Mouse (Mus musculus) lung, embryonic 15.5 days (tissue): ENCODE measurements around the gene Mrps14. TPM values are rescaled to one million over a fixed set of nuclear protein-coding genes. Genes with fewer than 3 reads are reported as not detected.
A peak's percentile ranks its signal among the peaks of the same experiment; 100 is the strongest.

Source experiments
- ATAC-seq: fragments of 200-750 bp; cut with Nextera tagmentation; 2 replicates; pipeline ENCODE4 v1.8.0; 2017; ENCODE audit warnings: moderate number of reproducible peaks, borderline replicate concordance; ENCODE audit not compliant: low FRiP score, low TSS enrichment; ENCODE audit errors: extremely low read depth
- H3K27ac ChIP-seq: fragments of 300-500 bp; sonication (generic); 2 replicates; pipeline ENCODE4 v1.5.1; 2015; ENCODE audit warnings: moderate library complexity, mild to moderate bottlenecking, inconsistent platforms
- H3K27me3 ChIP-seq: fragments of 300-500 bp; sonication (generic); 2 replicates; pipeline ENCODE4 v1.6.1; 2015; ENCODE audit warnings: inconsistent platforms
- H3K36me3 ChIP-seq: fragments of 300-500 bp; sonication (generic); 2 replicates; pipeline ENCODE4 v1.6.1; 2015; ENCODE audit warnings: inconsistent platforms
- H3K4me1 ChIP-seq: fragments of 300-500 bp; sonication (generic); 2 replicates; pipeline ENCODE4 v1.6.1; 2015; ENCODE audit warnings: inconsistent platforms
- H3K4me2 ChIP-seq: fragments of 300-500 bp; sonication (generic); 2 replicates; pipeline ENCODE4 v1.6.1; 2015; ENCODE audit warnings: inconsistent platforms, mild to moderate bottlenecking, moderate library complexity
- H3K4me3 ChIP-seq: fragments of 300-500 bp; sonication (generic); 2 replicates; pipeline ENCODE4 v1.5.1; 2015; ENCODE audit warnings: mild to moderate bottlenecking, inconsistent platforms
- H3K9ac ChIP-seq: fragments of 300-500 bp; sonication (generic); 2 replicates; pipeline ENCODE4 v1.6.1; 2015; ENCODE audit warnings: inconsistent platforms
- H3K9me3 ChIP-seq: fragments of 300-500 bp; sonication (generic); 2 replicates; pipeline ENCODE4 v1.6.1; 2016; ENCODE audit warnings: inconsistent platforms
- WGBS: fragments of 180-500 bp; shearing (Covaris S2); methylation state at CpG from one replicate; pipeline ENCODE4 v1.1.7; 2015; 5-methylcytosine and 5-hydroxymethylcytosine counted together
- polyA plus RNA-seq: library from polyadenylated mRNA; unstranded; fragments of >200 nt; fragmentation: Nextera tagmentation; extraction: Ambion mirVana; gene quantifications from 2 replicates; pipeline ENCODE4 v1.2.1, GENCODE M21; 2015

The Mrps14 gene
- 258 and 277 TPM in 2 replicates for polyA plus RNA-seq

GRCm38 (mm10) chr1:160194529-160195336 lies at the start of gene Mrps14:
TSS of gene Mrps14 (plus strand) at chr1:160195215.
- H3K4me2 ChIP-seq = peak within 1 kb of the TSS; percentile 76
- H3K36me3 ChIP-seq = peaks cover 21% of the 10 kb centered on the region; the same call in 1 of the 2 replicates
- peaks cover 8% of the 10 kb centered on the region; the same call in 1 of the 2 replicates for H3K4me1 ChIP-seq
- no peaks in the 10 kb centered on the region for H3K9me3 ChIP-seq
- 6% methylated on average over 31 of the region's 31 CpGs for WGBS
- peak within 1 kb of the TSS; percentile 79 for H3K9ac ChIP-seq
- ATAC-seq = peak; percentile 100
- H3K27ac ChIP-seq = peak within 1 kb of the TSS; percentile 58
- peak within 1 kb of the TSS; percentile 71 for H3K4me3 ChIP-seq
- H3K27me3 ChIP-seq = no peaks in the 10 kb centered on the region

GRCm38 (mm10) chr1:160145606-160146005 lies 49.4 kb upstream of the Mrps14 start:
- H3K9me3 ChIP-seq = no peaks in the 10 kb centered on the region
- H3K4me2 ChIP-seq = no peak overlapping the region
- no peak overlapping the region for H3K9ac ChIP-seq
- 61% methylated on average over 3 of the region's 3 CpGs for WGBS
- H3K4me1 ChIP-seq = no peaks in the 10 kb centered on the region
- no peak for ATAC-seq
- no peaks in the 10 kb centered on the region for H3K27me3 ChIP-seq
- H3K4me3 ChIP-seq = no peak overlapping the region
- H3K36me3 ChIP-seq = no peaks in the 10 kb centered on the region
- H3K27ac ChIP-seq = no peak overlapping the region

DNA sequence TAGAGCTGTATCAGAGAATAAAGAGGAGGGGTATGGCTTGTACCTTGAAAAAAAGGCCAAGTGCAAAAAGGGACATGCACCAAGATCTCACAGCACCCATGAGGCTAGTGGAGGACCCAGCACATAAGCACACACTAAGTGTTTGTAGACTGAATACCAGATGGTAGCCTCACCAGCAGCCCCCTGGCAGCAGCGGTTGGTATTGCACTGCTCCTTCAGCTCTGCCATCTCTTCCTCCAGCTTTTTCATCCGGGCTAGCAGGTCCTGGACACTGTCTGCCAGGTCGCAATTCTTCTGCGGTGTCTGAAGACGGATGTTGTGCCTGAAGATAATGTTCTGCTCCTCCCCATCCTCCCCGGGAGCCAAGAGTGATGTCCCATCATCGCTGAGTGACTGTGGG lies 47.7 kb upstream of the Mrps14 start:
- no peaks in the 10 kb centered on the region for H3K4me1 ChIP-seq
- no peak for ATAC-seq
- H3K9ac ChIP-seq = no peak overlapping the region
- H3K27me3 ChIP-seq = no peaks in the 10 kb centered on the region
- no peaks in the 10 kb centered on the region for H3K9me3 ChIP-seq
- no peak overlapping the region for H3K4me2 ChIP-seq
- WGBS = 74% methylated on average over 7 of the region's 7 CpGs
- H3K27ac ChIP-seq = no peak overlapping the region
- no peaks in the 10 kb centered on the region for H3K36me3 ChIP-seq
- no peak overlapping the region for H3K4me3 ChIP-seq

DNA sequence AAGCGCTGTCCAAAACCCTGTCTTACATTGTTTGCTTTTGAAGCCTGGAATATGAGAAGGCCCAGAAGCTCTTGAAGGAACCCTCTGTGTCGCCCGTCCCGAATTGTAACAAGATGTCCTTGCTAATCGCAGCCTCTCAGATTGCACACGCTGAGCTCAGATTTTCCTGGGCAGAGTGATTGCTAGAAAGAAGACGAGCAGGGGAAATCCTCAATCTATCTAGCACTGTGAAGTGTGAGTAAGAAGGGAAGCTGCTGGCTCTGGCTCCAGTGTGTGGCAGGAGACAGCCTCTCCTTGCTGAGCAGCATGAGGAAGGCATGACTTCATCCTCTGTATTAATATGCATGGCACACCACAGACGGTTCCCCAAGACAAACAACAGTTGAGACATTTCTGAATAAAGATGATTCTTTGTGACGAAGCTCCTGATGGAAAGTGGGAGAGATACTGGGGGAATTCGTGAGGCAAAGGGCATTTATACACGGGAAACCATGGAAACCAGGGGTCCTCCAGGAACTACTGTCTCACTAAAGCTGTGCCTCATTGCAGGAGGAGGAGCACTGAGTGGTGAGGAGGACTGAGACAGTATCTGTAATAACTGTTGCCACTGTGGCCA lies 45.6 kb upstream of the Mrps14 start:
- Histone ChIP-seq H3K9ac (no peak overlapping the region), H3K27ac (no peak overlapping the region), H3K4me3 (no peak overlapping the region), H3K4me2 (no peak overlapping the region), H3K27me3 (no peaks in the 10 kb centered on the region), H3K4me1 (no peaks in the 10 kb centered on the region), H3K36me3 (no peaks in the 10 kb centered on the region), H3K9me3 (no peaks in the 10 kb centered on the region)
- no peak for ATAC-seq
- 54% methylated on average over 11 of the region's 11 CpGs for WGBS

GRCm38 (mm10) chr1:160150726-160151125 lies 44.3 kb upstream of the Mrps14 start:
- Histone ChIP-seq H3K27ac (no peak overlapping the region), H3K9ac (no peak overlapping the region), H3K4me2 (no peak overlapping the region), H3K9me3 (no peaks in the 10 kb centered on the region), H3K27me3 (no peaks in the 10 kb centered on the region), H3K4me3 (no peak overlapping the region), H3K36me3 (no peaks in the 10 kb centered on the region), H3K4me1 (no peaks in the 10 kb centered on the region)
- 61% methylated on average over 3 of the region's 3 CpGs for WGBS
- no peak for ATAC-seq

DNA sequence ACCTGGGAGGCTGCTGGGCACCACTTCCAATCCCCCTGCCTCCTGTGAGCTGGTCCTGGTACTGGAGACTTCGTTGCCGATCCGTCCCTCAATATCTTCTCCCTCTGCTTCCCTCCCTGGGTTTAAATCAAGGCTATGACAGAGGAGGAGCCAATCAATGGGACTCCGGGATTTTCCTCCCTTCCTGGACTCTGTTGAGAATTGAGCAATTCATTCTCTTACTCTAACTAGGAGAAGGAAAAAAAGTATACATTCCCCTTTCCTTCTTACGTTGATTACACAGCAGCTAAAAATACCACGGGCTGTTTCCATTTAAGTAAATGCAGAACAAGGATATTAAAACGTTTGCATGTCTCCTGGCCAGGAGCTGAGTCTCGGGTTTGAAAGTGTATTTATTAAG lies 41.5 kb upstream of the Mrps14 start, which contains the start of gene Tnn:
Gene Tnn, minus strand, starts transcription at position 101 of the 400 bp plus-strand sequence.
- no peaks in the 10 kb centered on the region for H3K4me1 ChIP-seq
- H3K9ac ChIP-seq = no peak within 1 kb of the TSS
- H3K9me3 ChIP-seq = no peaks in the 10 kb centered on the region
- no peak within 1 kb of the TSS for H3K27ac ChIP-seq
- H3K27me3 ChIP-seq = no peaks in the 10 kb centered on the region
- H3K4me3 ChIP-seq = no peak within 1 kb of the TSS
- ATAC-seq = no peak
- no peaks in the 10 kb centered on the region for H3K36me3 ChIP-seq
- H3K4me2 ChIP-seq = no peak within 1 kb of the TSS
- WGBS = 48% methylated on average over 8 of the region's 8 CpGs

- H3K27me3 ChIP-seq = no peaks in the 10 kb centered on the region
- no peaks in the 10 kb centered on the region for H3K36me3 ChIP-seq
- H3K27ac ChIP-seq = no peak overlapping the region
- H3K4me1 ChIP-seq = no peaks in the 10 kb centered on the region
- 97% methylated on average over 2 of the region's 2 CpGs for WGBS
- no peak overlapping the region for H3K4me2 ChIP-seq
- H3K4me3 ChIP-seq = no peak overlapping the region
- no peak overlapping the region for H3K9ac ChIP-seq
- no peak for ATAC-seq
- H3K9me3 ChIP-seq = no peaks in the 10 kb centered on the region
Measured at GRCm38 (mm10) chr1:160158190-160158589, 36.8 kb upstream of the Mrps14 start.

- Histone ChIP-seq H3K9me3 (no peaks in the 10 kb centered on the region), H3K4me1 (no peaks in the 10 kb centered on the region), H3K9ac (no peak overlapping the region), H3K27me3 (no peaks in the 10 kb centered on the region), H3K36me3 (no peaks in the 10 kb centered on the region), H3K4me3 (no peak overlapping the region), H3K4me2 (no peak overlapping the region), H3K27ac (no peak overlapping the region)
- no peak for ATAC-seq
- 73% methylated on average over 4 of the region's 5 CpGs for WGBS
Measured at GRCm38 (mm10) chr1:160166600-160166999, 28.4 kb upstream of the Mrps14 start.

GRCm38 (mm10) chr1:160176903-160177302 lies 18.1 kb upstream of the Mrps14 start:
- no peak for ATAC-seq
- no peaks in the 10 kb centered on the region for H3K36me3 ChIP-seq
- no peaks in the 10 kb centered on the region for H3K4me1 ChIP-seq
- H3K4me2 ChIP-seq = no peak overlapping the region
- H3K27me3 ChIP-seq = no peaks in the 10 kb centered on the region
- no peak overlapping the region for H3K9ac ChIP-seq
- no peaks in the 10 kb centered on the region for H3K9me3 ChIP-seq
- 76% methylated on average over 8 of the region's 8 CpGs for WGBS
- no peak overlapping the region for H3K4me3 ChIP-seq
- no peak overlapping the region for H3K27ac ChIP-seq

- Histone ChIP-seq H3K4me2 (no peak overlapping the region), H3K4me1 (no peaks in the 10 kb centered on the region), H3K27ac (no peak overlapping the region), H3K27me3 (no peaks in the 10 kb centered on the region), H3K4me3 (no peak overlapping the region), H3K9me3 (no peaks in the 10 kb centered on the region), H3K36me3 (no peaks in the 10 kb centered on the region), H3K9ac (no peak overlapping the region)
- 62% methylated on average over 4 of the region's 4 CpGs for WGBS
- no peak for ATAC-seq
Measured at GRCm38 (mm10) chr1:160181216-160181615, 13.8 kb upstream of the Mrps14 start.

GRCm38 (mm10) chr1:160184506-160184905 lies 10.5 kb upstream of the Mrps14 start:
- Histone ChIP-seq H3K9me3 (no peaks in the 10 kb centered on the region), H3K4me1 (no peaks in the 10 kb centered on the region), H3K4me2 (no peak overlapping the region), H3K27me3 (no peaks in the 10 kb centered on the region), H3K9ac (no peak overlapping the region), H3K4me3 (no peak overlapping the region), H3K36me3 (no peaks in the 10 kb centered on the region), H3K27ac (no peak overlapping the region)
- 13% methylated on average over 5 of the region's 5 CpGs for WGBS
- ATAC-seq = no peak

DNA sequence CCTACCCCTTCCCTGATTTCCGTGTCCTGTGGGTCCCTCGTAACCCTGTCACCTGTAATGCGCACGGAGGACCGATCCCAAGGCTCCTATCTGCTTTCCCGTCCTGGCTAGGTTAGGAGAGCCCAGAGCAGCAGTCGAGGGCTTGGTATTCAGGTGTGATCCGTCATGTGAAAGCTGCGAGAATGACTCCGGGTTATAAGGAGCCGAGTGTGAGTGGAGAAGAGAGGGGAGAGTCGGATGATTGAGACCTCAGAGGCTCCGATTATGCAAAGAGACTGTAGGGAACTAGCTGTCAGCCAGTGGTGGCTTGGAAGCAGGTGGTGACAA lies 285 bp downstream of the Mrps14 start:
- WGBS = under 1% methylated on average over 13 of the region's 13 CpGs
- Histone ChIP-seq H3K4me1 (peaks cover 8% of the 10 kb centered on the region; the same call in 1 of the 2 replicates), H3K27me3 (no peaks in the 10 kb centered on the region), H3K4me3 (peak overlapping the region; percentile 71), H3K9me3 (no peaks in the 10 kb centered on the region), H3K9ac (peak overlapping the region; percentile 79), H3K27ac (peak overlapping the region; percentile 58), H3K4me2 (peak overlapping the region; percentile 76), H3K36me3 (peaks cover 25% of the 10 kb centered on the region; the same call in 1 of the 2 replicates)
- no peak; the same call in none of the 2 replicates for ATAC-seq
